Mouse (Mus musculus): ENCODE measurements at regions not wholly inside any gene's neighbourhood (a gene's known extent, or its start where the extent isn't known, plus 50 kb on each side); places are given as distances from the start of the nearest gene placed in this dataset.

DNA sequence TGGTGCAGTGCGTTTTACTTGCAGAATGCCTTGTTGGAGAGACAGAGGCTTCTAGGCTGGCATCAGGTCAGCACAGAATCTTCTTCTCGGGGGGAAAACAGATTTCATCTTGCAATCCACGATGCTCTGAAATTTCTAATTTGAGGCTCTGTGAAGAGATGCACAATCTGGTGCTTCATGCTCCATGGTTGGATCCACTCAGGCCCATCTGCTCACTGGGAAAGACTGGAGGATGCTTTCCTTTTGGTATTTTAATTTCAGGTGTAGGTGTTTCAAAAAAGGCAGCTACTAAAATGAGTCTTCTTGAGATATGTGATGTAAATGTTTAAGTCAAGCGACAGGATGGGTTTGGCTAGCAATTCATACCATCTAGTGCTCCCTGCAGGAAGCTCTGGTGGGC, 938.1 kb downstream of the Slc4a3 start:
- TF ChIP-seq POLR2A (IDR thresholded peaks at IDR 0.05; ENCODE audit: insufficient read depth, low read length) (no peak), CTCF (IDR thresholded peaks at IDR 0.05; ENCODE audit: low read depth, low read length) (no peak), EP300 (IDR thresholded peaks at IDR 0.05; ENCODE audit: insufficient read depth, low read depth, low read length) (no peak)
